Mouse (Mus musculus): ENCODE measurements at regions not wholly inside any gene's neighbourhood (a gene's known extent, or its start where the extent isn't known, plus 50 kb on each side); places are given as distances from the start of the nearest gene placed in this dataset.

GRCm38 (mm10) chr11:113190006-113190405 is 408.0 kb downstream of the Sox9 start:
- no peak for DNase-seq (ENCODE audit: low spot score in 2 of 2)
- intact Hi-C loops (cut with DNase I), result no loop called here

- DNase-seq (ENCODE audit: low spot score in 2 of 2), result no peak
- intact Hi-C loops (cut with DNase I), result no loop called here
Observed at GRCm38 (mm10) chr11:113190520-113190919, 408.5 kb downstream of the Sox9 start.

GRCm38 (mm10) chr11:113191006-113191405 is 409.0 kb downstream of the Sox9 start:
- intact Hi-C loops (cut with DNase I), result no loop called here

GRCm38 (mm10) chr11:113192086-113192856 is 410.2 kb downstream of the Sox9 start:
- peak; percentile 40 to 71 for DNase-seq (ENCODE audit: low spot score in 2 of 2)
- intact Hi-C loops (cut with DNase I), result no loop called here

More at GRCm38 (mm10) chr11:113191006-113191405, 409.0 kb downstream of the Sox9 start:
- DNase-seq (ENCODE audit: low spot score in 2 of 2), result no peak

- DNase-seq (ENCODE audit: low spot score in 2 of 2), result no peak
- intact Hi-C loops (cut with DNase I), result no loop called here
Observed at GRCm38 (mm10) chr11:113194144-113194827, 412.3 kb downstream of the Sox9 start.
